Mouse (Mus musculus): ENCODE measurements at regions not wholly inside any gene's neighbourhood (a gene's known extent, or its start where the extent isn't known, plus 50 kb on each side); places are given as distances from the start of the nearest gene placed in this dataset.

DNA sequence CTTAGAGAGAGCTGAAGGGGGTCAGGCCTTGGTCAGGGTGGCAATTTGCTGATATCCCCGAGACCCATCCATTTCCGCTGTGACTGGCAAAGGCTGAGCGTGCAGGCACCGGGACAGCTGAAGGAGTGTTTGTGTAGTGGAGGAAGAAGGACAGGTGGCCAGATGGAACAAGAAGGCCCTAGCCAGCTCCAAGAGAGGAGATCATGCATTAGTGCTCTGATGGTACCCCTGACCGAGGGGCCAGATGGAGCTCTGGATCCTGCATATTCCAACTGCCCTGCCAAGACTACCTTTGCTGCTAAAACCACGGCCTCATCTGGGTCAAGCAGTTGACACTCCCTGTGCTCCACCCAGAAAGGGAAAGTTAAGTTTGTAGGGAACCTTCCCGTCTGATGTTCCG is 174.7 kb downstream of the Zfp326 start:
- no peaks in the 10 kb centered on the region for H3K9me3 ChIP-seq (ENCODE audit: control insufficient read depth, low read length)
- no peak for ATAC-seq (ENCODE audit: low read depth)
- H3K4me3 ChIP-seq (ENCODE audit: low read depth, low read length) = no peak overlapping the region
- WGBS = 90% methylated on average over 8 of the region's 8 CpGs
- H3K4me1 ChIP-seq (ENCODE audit: control insufficient read depth, insufficient read depth, low read length) = no peaks in the 10 kb centered on the region
- H3K36me3 ChIP-seq (ENCODE audit: control insufficient read depth, insufficient read depth, low read length) = no peaks in the 10 kb centered on the region
- no peaks in the 10 kb centered on the region for H3K27me3 ChIP-seq (replicated peaks; ENCODE audit: control insufficient read depth, insufficient read depth, low read length)
- H3K4me2 ChIP-seq (ENCODE audit: low read depth, low read length) = no peak overlapping the region
- no peak for DNase-seq (ENCODE audit: low spot score)
- no peak overlapping the region for H3K27ac ChIP-seq (replicated peaks; ENCODE audit: low read depth, low read length)
- no peak overlapping the region for H3K9ac ChIP-seq (ENCODE audit: low read depth, low read length)

DNA sequence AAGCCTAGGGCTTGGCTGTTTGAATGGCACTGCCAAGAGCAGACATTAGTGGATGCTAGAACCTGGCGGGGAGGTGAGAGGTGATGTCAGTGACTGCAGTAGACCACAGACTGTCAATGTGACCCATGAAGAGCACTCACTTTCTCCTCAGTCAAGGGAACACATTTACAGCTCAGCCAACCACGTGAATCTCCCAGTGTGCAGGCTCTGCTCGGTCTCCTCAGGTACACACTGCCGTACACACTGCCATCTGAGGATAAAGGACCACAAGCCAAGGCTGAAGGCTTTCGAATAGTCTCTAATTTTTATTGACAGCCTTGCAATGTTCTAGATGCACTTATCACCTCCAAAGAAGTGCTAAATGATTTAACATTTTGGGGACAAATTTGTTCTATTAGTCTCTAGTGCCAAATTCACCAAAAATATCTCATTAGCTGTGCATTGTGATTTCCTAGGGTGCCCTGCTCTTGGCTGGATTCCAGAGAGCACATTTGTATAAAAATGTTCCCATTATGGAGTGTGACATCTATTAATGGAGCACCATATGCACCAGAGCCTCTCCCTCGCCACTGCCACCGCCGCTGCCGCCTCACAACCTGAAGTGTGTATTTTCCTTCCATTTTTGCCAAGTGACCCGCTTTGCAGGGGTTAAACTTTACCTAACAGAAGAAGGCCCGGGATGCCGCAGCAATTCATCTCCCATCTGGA is 168.7 kb downstream of the Zfp326 start:
- no peak overlapping the region for H3K4me2 ChIP-seq (ENCODE audit: low read depth, low read length)
- H3K27me3 ChIP-seq (replicated peaks; ENCODE audit: control insufficient read depth, insufficient read depth, low read length) = no peaks in the 10 kb centered on the region
- 81% methylated on average over 12 of the region's 12 CpGs for WGBS
- no peak overlapping the region for H3K4me3 ChIP-seq (ENCODE audit: low read depth, low read length)
- no peak overlapping the region for H3K9ac ChIP-seq (ENCODE audit: low read depth, low read length)
- H3K4me1 ChIP-seq (ENCODE audit: control insufficient read depth, insufficient read depth, low read length) = no peaks in the 10 kb centered on the region
- H3K9me3 ChIP-seq (ENCODE audit: control insufficient read depth, low read length) = no peaks in the 10 kb centered on the region
- no peaks in the 10 kb centered on the region for H3K36me3 ChIP-seq (ENCODE audit: control insufficient read depth, insufficient read depth, low read length)
- ATAC-seq (ENCODE audit: low read depth) (no peak), DNase-seq (ENCODE audit: low spot score) (no peak)
- no peak overlapping the region for H3K27ac ChIP-seq (replicated peaks; ENCODE audit: low read depth, low read length)

DNA sequence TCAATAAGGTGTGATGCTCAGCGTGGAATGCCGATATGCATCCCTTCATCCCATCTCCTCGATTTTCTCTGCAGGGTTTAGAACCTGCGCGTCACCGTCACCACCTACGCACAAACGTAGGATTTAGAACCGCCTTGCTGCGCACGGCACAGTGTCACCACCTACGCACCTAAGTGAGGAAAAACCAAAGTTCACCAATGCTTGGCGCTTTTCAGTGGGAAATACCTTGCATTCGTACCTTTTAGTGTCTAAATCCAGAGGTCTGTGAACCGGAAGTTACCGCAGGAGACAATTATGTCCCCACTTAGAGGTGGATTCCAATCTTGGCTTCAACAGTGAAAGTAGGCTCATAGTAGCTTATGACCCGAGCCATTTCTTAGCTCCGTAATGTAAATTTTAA is 162.0 kb downstream of the Zfp326 start:
- WGBS = 93% methylated on average over 18 of the region's 18 CpGs
- Histone ChIP-seq H3K4me2 (ENCODE audit: low read depth, low read length) (no peak overlapping the region), H3K27ac (replicated peaks; ENCODE audit: low read depth, low read length) (no peak overlapping the region), H3K4me1 (ENCODE audit: control insufficient read depth, insufficient read depth, low read length) (no peaks in the 10 kb centered on the region), H3K9me3 (ENCODE audit: control insufficient read depth, low read length) (no peaks in the 10 kb centered on the region), H3K9ac (ENCODE audit: low read depth, low read length) (no peak overlapping the region), H3K36me3 (ENCODE audit: control insufficient read depth, insufficient read depth, low read length) (no peaks in the 10 kb centered on the region), H3K27me3 (replicated peaks; ENCODE audit: control insufficient read depth, insufficient read depth, low read length) (no peaks in the 10 kb centered on the region), H3K4me3 (ENCODE audit: low read depth, low read length) (no peak overlapping the region)
- ATAC-seq (ENCODE audit: low read depth) (no peak), DNase-seq (ENCODE audit: low spot score) (no peak)

DNA sequence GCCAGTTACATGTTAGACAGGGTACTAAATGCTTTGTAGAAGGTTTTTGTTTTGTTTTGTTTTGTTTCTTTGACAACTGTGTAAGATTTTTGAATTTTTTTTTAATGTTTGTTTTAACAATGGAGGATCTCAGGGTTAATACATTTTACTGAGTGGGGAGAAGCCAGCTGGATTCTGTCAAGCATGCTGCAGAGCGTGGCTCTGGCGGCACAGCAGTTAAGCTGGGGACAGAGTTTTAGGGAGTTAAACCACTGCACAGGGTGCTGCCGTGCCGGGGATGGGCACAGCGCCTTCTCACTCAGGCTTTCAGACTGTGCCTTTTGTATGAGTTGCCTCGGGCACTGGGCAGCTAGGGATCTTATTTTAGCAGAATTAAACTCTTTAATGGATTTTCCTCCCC is 159.8 kb downstream of the Zfp326 start:
- no peak overlapping the region for H3K4me3 ChIP-seq (ENCODE audit: low read depth, low read length)
- WGBS = 24% methylated on average over 6 of the region's 6 CpGs
- no peak overlapping the region for H3K27ac ChIP-seq (replicated peaks; ENCODE audit: low read depth, low read length)
- H3K4me2 ChIP-seq (ENCODE audit: low read depth, low read length) = no peak overlapping the region
- H3K36me3 ChIP-seq (ENCODE audit: control insufficient read depth, insufficient read depth, low read length) = no peaks in the 10 kb centered on the region
- no peaks in the 10 kb centered on the region for H3K9me3 ChIP-seq (ENCODE audit: control insufficient read depth, low read length)
- H3K27me3 ChIP-seq (replicated peaks; ENCODE audit: control insufficient read depth, insufficient read depth, low read length) = no peaks in the 10 kb centered on the region
- H3K9ac ChIP-seq (ENCODE audit: low read depth, low read length) = no peak overlapping the region
- no peaks in the 10 kb centered on the region for H3K4me1 ChIP-seq (ENCODE audit: control insufficient read depth, insufficient read depth, low read length)
- ATAC-seq (ENCODE audit: low read depth) = no peak
- DNase-seq (ENCODE audit: low spot score) = no peak

DNA sequence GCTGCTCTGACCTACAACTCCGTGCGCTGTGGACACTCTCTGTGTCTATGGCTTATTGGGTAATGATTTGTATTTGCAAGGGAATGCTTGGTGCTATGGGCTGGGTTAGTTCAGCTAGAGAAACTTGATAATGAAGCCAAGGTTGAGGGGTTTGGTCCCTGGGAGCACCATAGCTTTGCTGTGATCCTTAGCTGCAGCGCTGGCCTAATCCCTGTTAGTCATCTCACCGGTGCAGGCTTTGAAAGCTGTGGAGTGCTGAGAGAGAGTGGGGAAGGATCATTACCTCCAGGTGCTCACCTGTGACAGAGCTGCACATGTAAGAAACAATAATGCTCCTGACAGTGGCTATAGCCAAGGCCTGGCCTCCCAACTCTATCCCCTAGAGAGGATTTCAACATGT is 156.6 kb downstream of the Zfp326 start:
- H3K27me3 ChIP-seq (replicated peaks; ENCODE audit: control insufficient read depth, insufficient read depth, low read length) = no peaks in the 10 kb centered on the region
- H3K27ac ChIP-seq (replicated peaks; ENCODE audit: low read depth, low read length) = no peak overlapping the region
- H3K4me2 ChIP-seq (ENCODE audit: low read depth, low read length) = no peak overlapping the region
- 76% methylated on average over 4 of the region's 4 CpGs for WGBS
- H3K36me3 ChIP-seq (ENCODE audit: control insufficient read depth, insufficient read depth, low read length) = no peaks in the 10 kb centered on the region
- H3K9ac ChIP-seq (ENCODE audit: low read depth, low read length) = no peak overlapping the region
- no peaks in the 10 kb centered on the region for H3K9me3 ChIP-seq (ENCODE audit: control insufficient read depth, low read length)
- no peak overlapping the region for H3K4me3 ChIP-seq (ENCODE audit: low read depth, low read length)
- no peaks in the 10 kb centered on the region for H3K4me1 ChIP-seq (ENCODE audit: control insufficient read depth, insufficient read depth, low read length)
- ATAC-seq (ENCODE audit: low read depth) (no peak), DNase-seq (ENCODE audit: low spot score) (no peak)

DNA sequence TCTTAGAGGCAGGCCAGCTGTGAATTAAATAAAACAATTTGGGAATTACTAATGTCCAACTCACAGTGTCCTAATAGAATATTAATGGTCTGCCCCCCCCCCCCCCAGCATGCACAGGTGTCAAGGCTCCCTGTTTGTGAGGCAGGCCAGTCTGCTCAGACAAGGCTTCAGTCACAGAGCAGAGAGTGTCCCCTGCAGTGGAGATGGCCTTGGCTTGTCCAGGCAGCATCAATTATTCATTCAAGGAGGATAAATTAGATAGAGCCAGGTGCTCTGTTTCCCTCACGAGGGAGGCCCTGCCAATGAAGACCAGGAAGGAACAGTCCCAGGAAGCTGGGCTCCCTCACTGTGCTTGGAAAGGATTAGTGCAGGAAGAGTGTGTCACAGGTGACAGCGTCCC is 150.5 kb downstream of the Zfp326 start:
- Histone ChIP-seq H3K9me3 (ENCODE audit: control insufficient read depth, low read length) (no peaks in the 10 kb centered on the region), H3K36me3 (ENCODE audit: control insufficient read depth, insufficient read depth, low read length) (no peaks in the 10 kb centered on the region), H3K27ac (replicated peaks; ENCODE audit: low read depth, low read length) (no peak overlapping the region), H3K27me3 (replicated peaks; ENCODE audit: control insufficient read depth, insufficient read depth, low read length) (no peaks in the 10 kb centered on the region), H3K4me3 (ENCODE audit: low read depth, low read length) (no peak overlapping the region), H3K9ac (ENCODE audit: low read depth, low read length) (no peak overlapping the region), H3K4me2 (ENCODE audit: low read depth, low read length) (no peak overlapping the region), H3K4me1 (ENCODE audit: control insufficient read depth, insufficient read depth, low read length) (no peaks in the 10 kb centered on the region)
- DNase-seq (ENCODE audit: low spot score) = no peak
- ATAC-seq (ENCODE audit: low read depth) = no peak
- 59% methylated on average over 2 of the region's 2 CpGs for WGBS

DNA sequence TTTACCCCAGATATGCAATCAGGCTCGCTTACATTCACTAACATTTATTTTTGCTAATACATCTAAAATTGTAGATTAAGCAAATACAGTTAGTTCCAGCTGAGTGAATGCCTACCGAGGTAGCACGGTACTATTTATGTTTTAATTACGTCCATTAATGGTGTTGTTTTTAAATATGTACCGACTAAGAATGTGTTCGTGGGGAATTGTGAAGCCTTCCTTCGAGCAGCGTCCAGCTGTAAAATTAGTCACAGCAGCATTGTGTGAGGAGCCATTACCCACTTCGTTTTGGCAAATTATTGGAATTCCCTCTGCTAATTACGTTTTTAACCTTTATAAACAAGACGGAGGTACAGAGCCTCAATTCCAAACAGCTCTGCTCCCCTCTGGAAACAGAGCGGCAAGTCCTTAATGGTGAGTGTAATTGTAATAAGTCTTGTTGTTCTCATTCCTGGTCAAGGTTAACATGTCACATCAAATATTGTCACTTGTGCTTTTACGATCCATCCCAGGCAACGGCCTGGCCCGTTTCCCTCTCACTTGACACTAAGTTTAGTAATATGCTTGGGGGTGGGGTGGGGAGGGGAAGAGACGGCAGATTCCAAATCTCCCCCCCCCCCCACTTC is 128.0 kb downstream of the Zfp326 start:
- H3K4me2 ChIP-seq (ENCODE audit: low read depth, low read length) = no peak overlapping the region
- H3K4me3 ChIP-seq (ENCODE audit: low read depth, low read length) = no peak overlapping the region
- no peak overlapping the region for H3K9ac ChIP-seq (ENCODE audit: low read depth, low read length)
- no peaks in the 10 kb centered on the region for H3K36me3 ChIP-seq (ENCODE audit: control insufficient read depth, insufficient read depth, low read length)
- no peak overlapping the region for H3K27ac ChIP-seq (replicated peaks; ENCODE audit: low read depth, low read length)
- H3K4me1 ChIP-seq (ENCODE audit: control insufficient read depth, insufficient read depth, low read length) = no peaks in the 10 kb centered on the region
- ATAC-seq (ENCODE audit: low read depth) (no peak), DNase-seq (ENCODE audit: low spot score) (peak; percentile 13)
- WGBS = 43% methylated on average over 16 of the region's 16 CpGs
- peaks cover 12% of the 10 kb centered on the region for H3K27me3 ChIP-seq (replicated peaks; ENCODE audit: control insufficient read depth, insufficient read depth, low read length)
- no peaks in the 10 kb centered on the region for H3K9me3 ChIP-seq (ENCODE audit: control insufficient read depth, low read length)

DNA sequence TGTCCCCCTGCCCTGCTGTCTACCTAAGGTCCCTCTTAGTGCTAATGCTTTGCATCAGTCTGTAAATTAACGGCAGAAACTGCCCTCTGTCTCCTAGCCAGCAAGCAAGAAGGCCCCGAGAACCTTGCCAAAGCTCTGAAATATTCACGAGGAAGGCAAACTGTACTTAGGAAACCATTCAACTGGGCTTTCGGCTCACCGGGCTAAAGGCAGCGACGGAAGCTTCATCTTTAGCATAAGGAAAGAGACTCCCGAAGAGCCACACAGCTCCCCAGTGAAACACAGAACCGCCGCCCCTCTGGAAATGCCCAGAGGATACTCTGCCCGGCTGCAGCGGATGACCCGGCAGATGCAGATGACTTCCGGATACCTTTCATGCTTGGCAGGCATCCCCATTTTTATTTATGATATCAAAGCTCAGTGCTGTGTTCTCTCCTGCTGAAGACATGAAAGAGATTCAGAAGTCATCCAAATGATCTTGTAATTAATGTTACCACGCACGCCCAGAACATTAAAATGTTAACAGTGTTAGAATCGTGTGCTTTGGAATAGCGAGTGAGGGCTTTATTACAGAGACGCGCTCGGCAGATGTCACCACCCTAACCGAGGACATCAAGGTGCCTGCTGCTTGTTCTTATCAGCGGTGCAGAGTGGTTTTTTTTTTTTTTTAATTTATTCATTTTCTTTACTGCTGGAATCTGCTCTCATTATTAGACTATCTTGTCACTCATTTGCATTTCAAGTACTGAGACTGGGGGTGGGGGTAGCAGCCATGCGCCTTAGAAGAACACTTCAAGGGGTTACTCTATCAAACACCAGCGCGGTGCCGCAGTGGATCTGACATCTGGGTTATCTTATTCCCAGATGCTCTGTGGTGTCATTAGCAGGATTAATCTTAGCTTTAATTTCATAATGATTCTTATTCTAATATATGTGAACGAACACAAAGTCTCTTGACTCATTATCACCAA is 127.2 kb downstream of the Zfp326 start:
- Histone ChIP-seq H3K4me3 (ENCODE audit: low read depth, low read length) (no peak overlapping the region), H3K9ac (ENCODE audit: low read depth, low read length) (no peak overlapping the region), H3K27ac (replicated peaks; ENCODE audit: low read depth, low read length) (no peak overlapping the region), H3K4me2 (ENCODE audit: low read depth, low read length) (no peak overlapping the region), H3K4me1 (ENCODE audit: control insufficient read depth, insufficient read depth, low read length) (no peaks in the 10 kb centered on the region), H3K36me3 (ENCODE audit: control insufficient read depth, insufficient read depth, low read length) (no peaks in the 10 kb centered on the region), H3K9me3 (ENCODE audit: control insufficient read depth, low read length) (no peaks in the 10 kb centered on the region), H3K27me3 (replicated peaks; ENCODE audit: control insufficient read depth, insufficient read depth, low read length) (peaks cover 12% of the 10 kb centered on the region)
- DNase-seq (ENCODE audit: low spot score) (no peak), ATAC-seq (ENCODE audit: low read depth) (no peak)
- 53% methylated on average over 28 of the region's 28 CpGs for WGBS
